Mouse (Mus musculus) neural tube, embryonic 14.5 days (tissue): ENCODE measurements around the gene Glyatl3. TPM values are rescaled to one million over a fixed set of nuclear protein-coding genes. Genes with fewer than 3 reads are reported as not detected.

Source experiments
- ATAC-seq: fragments of 200-750 bp; cut with Nextera tagmentation; 2 replicates; pipeline ENCODE4 v1.8.0; 2017; ENCODE audit warnings: low read depth, mild to moderate bottlenecking, moderate TSS enrichment, moderate library complexity
- H3K27ac ChIP-seq: fragments of 300-500 bp; sonication (generic); 2 replicates; pipeline ENCODE4 v1.5.1; 2014; ENCODE audit warnings: low read depth, mild to moderate bottlenecking, control low read depth, low read length, moderate library complexity, mixed read lengths
- H3K27me3 ChIP-seq: fragments of 300-500 bp; sonication (generic); 2 replicates; pipeline ENCODE4 v1.6.1; 2014; ENCODE audit warnings: low read length; ENCODE audit not compliant: control insufficient read depth, insufficient read depth
- H3K36me3 ChIP-seq: fragments of 300-500 bp; sonication (generic); 2 replicates; pipeline ENCODE4 v1.6.1; 2014; ENCODE audit warnings: low read length, mixed read lengths; ENCODE audit not compliant: control insufficient read depth, insufficient read depth
- H3K4me1 ChIP-seq: fragments of 300-500 bp; sonication (generic); 2 replicates; pipeline ENCODE4 v1.6.1; 2014; ENCODE audit warnings: low read length; ENCODE audit not compliant: control insufficient read depth, insufficient read depth
- H3K4me2 ChIP-seq: fragments of 300-500 bp; sonication (generic); 2 replicates; pipeline ENCODE4 v1.6.1; 2014; ENCODE audit warnings: mild to moderate bottlenecking, low read depth, low read length, control low read depth
- H3K4me3 ChIP-seq: fragments of 300-500 bp; sonication (generic); 2 replicates; pipeline ENCODE4 v1.5.1; 2014; ENCODE audit warnings: low read depth, low read length, control low read depth, mixed read lengths
- H3K9ac ChIP-seq: fragments of 300-500 bp; sonication (generic); replicated peaks from 2 replicates; pipeline ENCODE4 v1.6.1; 2014; ENCODE audit warnings: low read depth, mild to moderate bottlenecking, control low read depth, low read length, mixed read lengths
- H3K9me3 ChIP-seq: fragments of 300-500 bp; sonication (generic); 2 replicates; pipeline ENCODE4 v1.6.1; 2016; ENCODE audit warnings: low read length; ENCODE audit not compliant: control insufficient read depth
- WGBS: fragments of 180-500 bp; shearing (Covaris S2); extraction: QIAGEN DNeasy Blood & Tissue Kit; methylation state at CpG from one replicate; pipeline ENCODE4 v1.1.7; 2014; 5-methylcytosine and 5-hydroxymethylcytosine counted together
- polyA plus RNA-seq: library from polyadenylated mRNA; unstranded; fragments of >200 nt; fragmentation: Nextera tagmentation; extraction: Ambion mirVana; gene quantifications from 2 replicates; pipeline ENCODE4 v1.2.1, GENCODE M21; 2014

The Glyatl3 gene
- polyA plus RNA-seq, 1 experiment from 2014 or later, result not detected

GRCm38 (mm10) chr17:40874701-40875100 lies 39.4 kb downstream of the Glyatl3 start:
- no peak overlapping the region for H3K4me2 ChIP-seq
- H3K4me3 ChIP-seq, result no peak overlapping the region
- no peak for ATAC-seq
- H3K27me3 ChIP-seq, result no peaks in the 10 kb centered on the region
- no peak overlapping the region for H3K27ac ChIP-seq
- WGBS, result 87% methylated on average over 3 of the region's 3 CpGs
- no peaks in the 10 kb centered on the region for H3K9me3 ChIP-seq
- H3K36me3 ChIP-seq, result no peaks in the 10 kb centered on the region
- H3K9ac ChIP-seq, result no peak overlapping the region
- H3K4me1 ChIP-seq, result no peaks in the 10 kb centered on the region

DNA sequence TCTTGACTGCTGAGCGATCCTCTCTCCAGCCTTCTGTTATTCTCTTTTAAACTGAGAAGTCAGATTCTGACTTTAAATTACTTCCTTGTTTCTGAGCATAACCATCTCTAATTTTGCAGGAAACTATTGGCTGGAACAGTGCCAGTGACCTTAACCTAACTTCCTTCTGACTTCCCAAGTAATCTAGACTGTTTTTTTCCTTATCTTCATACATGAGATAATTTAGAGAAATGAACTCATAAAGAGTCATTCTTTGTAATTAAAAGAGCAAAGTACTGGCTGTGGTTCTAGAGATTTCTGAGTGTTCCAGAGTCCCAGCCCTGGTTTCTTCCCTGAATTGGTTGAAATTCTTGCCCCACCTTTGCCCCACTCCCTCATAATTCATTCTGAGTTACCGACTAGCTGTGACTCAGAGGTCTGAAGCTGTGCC lies 40.6 kb downstream of the Glyatl3 start:
- Histone ChIP-seq H3K9me3 (no peaks in the 10 kb centered on the region), H3K4me2 (no peak overlapping the region), H3K9ac (no peak overlapping the region), H3K36me3 (no peaks in the 10 kb centered on the region), H3K4me1 (no peaks in the 10 kb centered on the region), H3K27ac (no peak overlapping the region), H3K4me3 (no peak overlapping the region), H3K27me3 (no peaks in the 10 kb centered on the region)
- WGBS, result 38% methylated on average over 2 of the region's 2 CpGs
- no peak for ATAC-seq

DNA sequence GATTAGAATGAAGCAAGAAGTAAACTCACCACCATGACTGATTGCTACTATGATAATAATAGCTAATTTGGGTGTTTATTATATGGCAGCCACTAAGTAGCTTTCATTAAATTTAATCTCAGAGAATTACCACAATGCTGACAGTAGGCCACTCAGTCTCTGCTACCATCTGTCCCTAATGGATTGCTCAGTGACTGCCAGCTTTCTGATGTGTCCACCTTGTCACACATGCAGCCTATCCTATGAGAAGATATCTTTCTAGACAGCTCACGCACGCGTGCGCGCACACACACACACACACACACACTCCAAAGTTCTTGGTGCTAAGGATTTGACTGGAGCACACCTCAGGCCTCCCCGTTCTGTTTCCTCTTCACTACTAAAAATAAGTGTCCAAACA lies 41.5 kb downstream of the Glyatl3 start:
- no peak overlapping the region for H3K27ac ChIP-seq
- H3K9ac ChIP-seq, result no peak overlapping the region
- H3K4me2 ChIP-seq, result no peak overlapping the region
- no peaks in the 10 kb centered on the region for H3K4me1 ChIP-seq
- no peak overlapping the region for H3K4me3 ChIP-seq
- WGBS, result 96% methylated on average over 6 of the region's 6 CpGs
- no peak for ATAC-seq
- H3K27me3 ChIP-seq, result no peaks in the 10 kb centered on the region
- no peaks in the 10 kb centered on the region for H3K36me3 ChIP-seq
- no peaks in the 10 kb centered on the region for H3K9me3 ChIP-seq

DNA sequence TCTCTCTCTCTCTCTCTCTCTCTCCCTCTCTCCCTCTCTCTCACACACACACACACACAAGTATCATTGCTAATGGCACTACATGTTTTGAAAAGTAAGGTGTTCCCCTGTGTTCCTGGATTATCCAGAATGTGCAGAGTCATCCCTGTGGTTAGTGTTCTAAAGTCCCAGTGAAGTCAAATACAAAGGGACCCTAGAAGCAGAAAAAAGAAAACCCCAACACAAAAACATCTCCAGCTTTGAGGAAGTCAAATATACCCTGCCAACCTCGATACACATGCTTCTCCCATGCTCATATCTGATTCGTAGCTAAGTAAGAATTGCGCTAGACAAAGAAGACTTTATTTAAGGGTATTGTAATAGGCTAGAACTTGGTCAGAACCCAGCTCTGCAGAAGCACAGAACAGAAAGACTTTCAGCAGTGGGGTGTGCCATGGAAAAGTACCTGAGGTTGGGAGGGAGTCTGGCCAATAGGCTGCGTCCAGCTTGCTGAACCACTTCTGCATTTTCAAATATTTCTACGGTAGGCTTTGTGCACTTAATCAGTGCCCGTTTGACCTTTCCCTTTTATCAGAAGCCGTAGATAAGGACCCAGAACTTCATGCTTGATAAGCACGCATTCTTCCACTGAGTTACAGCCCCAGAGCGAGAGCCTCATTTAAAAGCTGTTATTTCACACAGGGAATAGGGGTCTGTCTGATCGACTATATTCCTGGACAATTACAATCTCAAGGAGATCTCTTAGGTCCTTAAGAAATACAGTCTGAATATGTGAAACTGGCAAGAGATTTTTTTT lies 45.0 kb downstream of the Glyatl3 start:
- no peaks in the 10 kb centered on the region for H3K36me3 ChIP-seq
- H3K27ac ChIP-seq, result no peak overlapping the region
- H3K9me3 ChIP-seq, result no peaks in the 10 kb centered on the region
- WGBS, result 79% methylated on average over 10 of the region's 10 CpGs
- H3K4me2 ChIP-seq, result no peak overlapping the region
- H3K4me3 ChIP-seq, result no peak overlapping the region
- H3K27me3 ChIP-seq, result no peaks in the 10 kb centered on the region
- no peak for ATAC-seq
- H3K9ac ChIP-seq, result no peak overlapping the region
- H3K4me1 ChIP-seq, result no peaks in the 10 kb centered on the region

DNA sequence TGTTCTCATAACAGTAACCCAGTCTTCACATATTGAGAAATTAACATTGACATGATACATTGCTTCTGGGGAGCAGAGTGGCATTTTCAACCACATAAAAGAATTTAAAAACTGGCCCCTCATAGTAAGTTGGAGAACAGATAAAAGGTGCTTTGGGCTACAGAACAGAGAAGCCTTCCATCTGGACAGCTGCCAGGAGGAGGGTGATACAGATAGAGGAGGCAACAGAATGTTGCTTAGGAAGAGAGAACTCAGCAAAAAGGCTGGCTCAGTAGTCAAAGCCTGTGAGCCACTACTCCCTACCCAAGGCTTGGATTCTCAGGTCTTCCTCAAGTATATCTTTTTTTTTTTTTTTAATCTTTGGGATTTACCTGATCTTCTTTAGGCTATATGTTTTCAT lies 59.1 kb downstream of the Glyatl3 start:
- no peak for ATAC-seq
- H3K36me3 ChIP-seq, result no peaks in the 10 kb centered on the region
- H3K27me3 ChIP-seq, result no peaks in the 10 kb centered on the region
- H3K4me1 ChIP-seq, result no peaks in the 10 kb centered on the region
- H3K27ac ChIP-seq, result no peak overlapping the region
- H3K9ac ChIP-seq, result no peak overlapping the region
- no peak overlapping the region for H3K4me2 ChIP-seq
- no peaks in the 10 kb centered on the region for H3K9me3 ChIP-seq
- H3K4me3 ChIP-seq, result no peak overlapping the region

Other genes starting within 250 kb of the Glyatl3 start
- not detected in 2 replicates for gene Esp1, start 187.2 kb downstream of the Glyatl3 start, polyA plus RNA-seq
- gene Crisp2, start 107.3 kb downstream of the Glyatl3 start, polyA plus RNA-seq, result not detected in 2 replicates
- 0.20 and 0.57 TPM in 2 replicates for gene Rhag, start 103.2 kb downstream of the Glyatl3 start, polyA plus RNA-seq
- gene 9130008F23Rik, start 33.8 kb downstream of the Glyatl3 start, polyA plus RNA-seq, result 0.45 and 0.59 TPM in 2 replicates
- gene Mut, start 20.3 kb upstream of the Glyatl3 start, polyA plus RNA-seq, result 28.0 and 28.2 TPM in 2 replicates
- gene Cenpq, start 20.7 kb upstream of the Glyatl3 start, polyA plus RNA-seq, result 7.6 and 10.7 TPM in 2 replicates